Mouse (Mus musculus): ENCODE measurements around the gene Garem2.

The Garem2 gene

DNA sequence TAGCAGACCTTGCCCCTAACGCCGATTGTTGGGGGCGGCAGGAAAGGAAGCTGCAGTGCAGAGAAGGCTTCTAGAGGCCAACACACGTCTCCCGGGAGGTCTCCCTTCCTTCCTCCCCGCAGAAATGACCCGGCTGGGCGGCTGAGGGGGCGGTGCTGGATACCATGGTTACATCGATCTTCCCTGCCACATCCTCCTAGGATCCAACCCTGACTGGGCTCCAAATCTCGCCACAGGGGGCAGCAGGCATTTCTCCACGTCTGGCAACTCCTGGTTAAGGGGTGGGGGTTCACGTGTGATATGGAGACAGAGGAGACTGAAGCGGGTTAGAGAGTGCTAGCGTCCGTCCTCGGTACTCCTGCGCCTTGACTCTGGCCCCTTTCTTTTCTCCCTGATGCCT, 6.2 kb downstream of the Garem2 start:
- DNase-seq (ENCODE audit: low read depth in 1 of 2, low spot score in 2 of 2) = no peak

- no peak for DNase-seq (ENCODE audit: low read depth in 1 of 2, low spot score in 2 of 2)
These were observed 6.8 kb downstream of the Garem2 start for GRCm38 (mm10) chr5:30111771-30112170.

DNA sequence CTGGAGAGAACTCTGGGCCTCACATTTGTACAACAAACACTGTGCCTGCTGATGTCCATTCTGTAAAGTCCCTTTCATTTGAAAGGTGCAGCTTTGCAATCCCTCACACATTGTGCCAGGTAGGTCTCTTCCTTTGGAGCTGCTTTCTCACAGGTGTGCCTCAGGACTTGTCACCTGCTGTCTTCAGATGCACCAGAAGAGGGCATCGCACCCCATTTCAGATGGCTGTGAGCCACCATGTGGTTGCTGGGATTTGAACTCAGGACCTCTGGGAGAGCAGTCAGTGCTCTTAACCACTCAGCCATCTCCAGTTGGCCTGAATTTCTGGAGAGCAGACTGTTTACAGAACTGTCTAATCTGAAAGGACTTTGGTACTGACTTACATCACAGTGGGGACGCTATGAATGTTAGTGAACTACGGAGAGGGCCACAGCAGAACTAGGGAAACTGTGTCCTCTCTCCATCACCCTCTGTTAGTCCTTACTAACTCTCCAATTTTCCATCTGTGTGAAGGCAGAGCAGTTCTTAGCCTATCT, 7.6 kb downstream of the Garem2 start:
- no peak for DNase-seq (ENCODE audit: low read depth in 1 of 2, low spot score in 2 of 2)

GRCm38 (mm10) chr5:30113881-30114760, 9.2 kb downstream of the Garem2 start:
- peak in 1 of 2 experiments; percentile 13 for DNase-seq (ENCODE audit: low read depth in 1 of 2, low spot score in 2 of 2)

GRCm38 (mm10) chr5:30114761-30115140, 9.8 kb downstream of the Garem2 start:
- DNase-seq (ENCODE audit: low read depth in 1 of 2, low spot score in 2 of 2) = no peak

DNA sequence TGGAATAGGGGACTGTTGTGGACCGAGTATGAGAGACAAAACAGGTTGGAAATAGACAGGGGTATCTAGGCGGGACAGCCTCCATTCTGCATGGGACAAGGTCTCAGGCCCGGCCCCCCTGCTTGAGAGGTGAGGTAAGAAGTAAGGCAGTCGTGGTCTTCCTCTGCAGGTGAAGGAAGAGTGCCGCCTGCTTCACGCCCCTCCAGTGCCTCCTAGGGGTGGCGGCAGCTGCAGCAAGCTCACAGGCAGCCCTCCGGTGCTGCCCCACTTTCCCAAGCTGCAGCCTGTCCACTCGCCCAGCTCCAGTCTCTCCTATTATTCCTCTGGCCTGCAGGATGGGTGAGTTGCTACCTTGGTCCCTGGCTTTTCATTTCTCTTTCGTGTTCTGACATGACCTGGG, 10.8 kb downstream of the Garem2 start:
- DNase-seq (ENCODE audit: low read depth in 1 of 2, low spot score in 2 of 2) = no peak

DNA sequence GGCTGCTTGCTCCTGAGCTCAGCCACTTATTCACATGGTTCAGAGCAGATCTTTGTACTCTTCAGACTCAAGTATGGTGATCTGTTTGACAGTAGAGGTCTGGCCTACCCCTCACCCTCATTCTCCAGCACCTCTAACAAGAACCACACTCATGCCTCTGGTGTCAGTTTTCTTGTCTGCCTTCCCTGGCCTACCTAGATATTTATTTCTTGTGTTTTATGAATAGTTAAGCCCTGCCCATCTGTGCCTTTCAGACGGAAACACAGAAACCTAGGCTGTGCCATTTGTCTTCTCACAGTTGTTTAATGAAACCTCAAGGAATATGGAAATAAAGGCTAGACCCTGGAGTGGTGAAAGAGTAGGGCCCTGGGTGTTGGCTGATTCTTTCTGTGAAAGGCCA, 13.1 kb downstream of the Garem2 start:
- DNase-seq (ENCODE audit: low read depth in 1 of 2, low spot score in 2 of 2) = no peak

- no peak for DNase-seq (ENCODE audit: low read depth in 1 of 2, low spot score in 2 of 2)
These were observed 14.2 kb downstream of the Garem2 start for GRCm38 (mm10) chr5:30119163-30119562.

DNA sequence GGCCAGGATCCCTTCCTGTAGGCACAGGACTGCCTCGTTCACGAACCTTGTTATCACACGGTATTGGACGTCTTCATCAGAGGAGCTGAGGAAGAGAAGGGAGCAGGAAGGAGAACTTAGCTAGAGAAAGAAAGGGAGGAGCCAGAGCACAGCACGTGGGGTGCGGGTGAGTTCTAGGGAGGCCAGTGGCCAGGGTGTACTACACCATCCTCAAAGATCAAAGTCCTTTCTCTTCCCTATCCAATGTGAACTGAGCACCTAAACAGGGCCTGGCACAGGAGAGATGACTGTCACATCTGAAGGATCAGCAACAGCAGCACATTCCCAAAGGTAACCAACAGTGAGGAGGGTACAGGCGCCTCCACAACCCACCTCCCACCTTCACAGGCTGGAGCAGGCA, 15.1 kb downstream of the Garem2 start:
- DNase-seq (ENCODE audit: low read depth in 1 of 2, low spot score in 2 of 2) = no peak

DNA sequence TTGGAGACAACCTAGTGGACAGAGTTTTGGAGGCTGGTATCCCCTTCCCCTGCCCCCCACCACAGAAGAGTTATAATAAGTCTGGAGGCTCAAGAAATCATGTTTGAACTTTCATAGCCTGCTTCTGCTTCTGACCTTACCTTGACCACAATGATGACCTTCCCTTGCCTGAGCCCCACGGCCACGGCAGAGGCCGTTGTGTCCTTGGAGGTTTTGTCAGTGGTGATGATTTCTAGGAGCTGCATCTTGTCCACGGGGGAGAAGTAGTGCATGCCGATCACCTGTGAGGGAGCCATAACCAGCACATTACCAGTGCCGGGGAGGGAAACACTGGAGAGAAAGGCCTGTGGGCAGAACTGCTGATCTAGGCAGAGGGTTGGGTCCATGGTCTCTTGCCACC, 17.5 kb downstream of the Garem2 start:
- no peak for DNase-seq (ENCODE audit: low read depth in 1 of 2, low spot score in 2 of 2)

GRCm38 (mm10) chr5:30125587-30125986, 20.6 kb downstream of the Garem2 start:
- no peak for DNase-seq (ENCODE audit: low read depth in 1 of 2, low spot score in 2 of 2)

DNA sequence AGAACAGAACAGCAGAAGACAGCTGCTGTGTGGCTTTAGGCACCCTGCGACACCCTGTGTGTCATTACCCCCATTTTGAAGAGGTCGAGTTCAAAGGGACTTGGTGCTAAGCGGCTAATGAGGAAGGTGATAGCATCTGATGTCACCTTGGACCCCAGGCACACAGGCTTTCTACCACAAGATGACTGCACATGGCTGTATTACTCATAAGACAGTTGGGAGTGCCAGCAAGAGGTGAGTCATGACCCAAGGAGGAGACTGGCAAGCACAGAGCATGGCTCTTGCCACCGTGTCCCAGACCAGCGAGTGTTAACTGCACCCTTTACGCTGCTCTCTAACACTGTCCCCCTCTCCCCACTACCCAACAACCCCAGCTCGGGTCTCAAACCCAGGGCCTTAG, 21.8 kb downstream of the Garem2 start:
- no peak for DNase-seq (ENCODE audit: low read depth in 1 of 2, low spot score in 2 of 2)

DNA sequence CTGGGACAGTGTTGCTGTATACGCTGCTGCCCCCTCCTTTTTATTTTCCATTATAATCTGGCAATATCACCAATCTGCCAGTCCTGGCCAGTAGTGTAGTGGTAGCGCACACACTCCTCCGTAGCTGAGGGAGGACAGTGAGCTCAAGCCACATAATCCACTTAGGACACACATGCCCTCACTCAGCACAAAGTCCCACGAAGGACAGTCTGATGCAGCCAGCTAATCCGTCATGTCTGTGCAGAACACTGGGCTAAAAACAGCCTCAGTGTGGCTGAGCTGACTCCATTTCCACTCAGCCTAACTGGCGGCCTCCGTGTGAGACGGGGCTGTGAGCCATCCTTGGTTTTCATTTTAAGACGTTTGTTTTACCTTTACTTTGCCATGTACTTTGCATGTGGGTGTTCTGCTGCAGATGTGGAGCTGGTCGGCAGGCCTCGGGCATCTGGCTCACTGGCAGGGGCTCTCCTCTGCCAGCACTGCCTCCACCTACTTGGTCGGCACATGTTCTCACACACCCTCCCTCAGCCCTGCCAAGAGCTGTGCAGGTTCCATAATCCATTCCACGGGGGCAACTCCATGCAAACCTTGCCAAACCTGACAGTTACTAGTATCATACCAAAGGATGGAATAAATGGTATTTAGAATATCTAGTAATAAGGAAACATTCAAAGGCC, 23.1 kb downstream of the Garem2 start:
- DNase-seq (ENCODE audit: low read depth in 1 of 2, low spot score in 2 of 2) = no peak

DNA sequence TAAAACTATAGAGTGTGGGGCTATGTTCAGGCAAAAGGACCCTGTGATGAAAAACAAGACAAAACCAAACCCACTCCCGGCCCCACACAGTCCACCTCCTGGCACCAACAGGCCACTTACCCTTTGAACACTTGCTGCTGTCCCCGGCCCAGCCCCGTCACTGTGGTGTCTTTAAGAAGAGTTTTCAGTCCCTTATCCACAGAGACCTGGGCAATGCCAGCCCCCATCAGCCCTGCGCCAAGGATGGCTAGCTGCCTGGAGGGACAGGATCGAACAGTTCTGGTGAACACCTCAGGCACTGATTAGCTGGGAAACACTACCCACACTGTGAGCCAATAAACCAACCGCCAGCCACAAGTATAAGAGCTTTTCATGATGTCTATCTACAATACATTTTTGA, 23.7 kb downstream of the Garem2 start:
- no peak for DNase-seq (ENCODE audit: low read depth in 1 of 2, low spot score in 2 of 2)

GRCm38 (mm10) chr5:30131246-30131645, 26.3 kb downstream of the Garem2 start:
- no peak for DNase-seq (ENCODE audit: low read depth in 1 of 2, low spot score in 2 of 2)

GRCm38 (mm10) chr5:30132173-30132572, 27.2 kb downstream of the Garem2 start:
- no peak for DNase-seq (ENCODE audit: low read depth in 1 of 2, low spot score in 2 of 2)

- DNase-seq (ENCODE audit: low read depth in 1 of 2, low spot score in 2 of 2) = no peak
These were observed 30.8 kb downstream of the Garem2 start for GRCm38 (mm10) chr5:30135711-30136231.

GRCm38 (mm10) chr5:30137271-30137670, 32.3 kb downstream of the Garem2 start:
- no peak for DNase-seq (ENCODE audit: low read depth in 1 of 2, low spot score in 2 of 2)

GRCm38 (mm10) chr5:30138193-30138592, 33.2 kb downstream of the Garem2 start:
- DNase-seq (ENCODE audit: low read depth in 1 of 2, low spot score in 2 of 2) = no peak

DNA sequence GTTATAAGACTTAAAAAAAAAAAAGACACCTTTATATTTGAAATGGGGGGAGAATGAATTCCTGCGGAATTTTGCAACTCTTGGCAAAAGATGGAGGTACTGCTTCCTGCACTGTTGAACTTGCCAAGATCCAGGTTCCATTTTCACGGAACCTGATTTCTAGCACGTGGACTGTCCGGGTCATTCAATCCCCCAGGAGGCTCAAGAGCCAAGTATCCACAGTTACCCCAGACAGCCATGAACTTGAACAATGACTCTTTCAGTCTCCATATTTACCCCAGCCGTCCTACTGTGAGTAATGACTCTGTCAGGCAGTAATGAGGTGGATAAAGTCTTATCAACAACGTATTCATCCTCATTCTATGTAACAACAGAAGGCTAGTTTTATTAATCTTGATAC, 41.6 kb downstream of the Garem2 start:
- DNase-seq (ENCODE audit: low read depth in 1 of 2, low spot score in 2 of 2) = no peak

GRCm38 (mm10) chr5:30148133-30148920, 43.4 kb downstream of the Garem2 start:
- no peak for DNase-seq (ENCODE audit: low read depth in 1 of 2, low spot score in 2 of 2)

Data from monocyte, adult 2 months (primary cell).